Mouse (Mus musculus) embryonic facial prominence, embryonic 15.5 days (tissue): Measurements from ENCODE around the gene Irak2. TPM values are rescaled to one million over a fixed set of nuclear protein-coding genes. Genes with fewer than 3 reads are reported as not detected.
A peak's percentile ranks its signal among the peaks of the same experiment; 100 is the strongest.
"Not testable (repeated sequence)": the region's sequence is repeated elsewhere in the genome, so short reads cannot be mapped to it uniquely, and the experiment has no call there.

Experiments
- ATAC-seq: fragments of 200-750 bp; cut with Nextera tagmentation; 2 replicates; pipeline ENCODE4 v1.8.0; 2017; ENCODE audit warnings: low read depth, moderate TSS enrichment; ENCODE audit not compliant: insufficient number of reproducible peaks, low FRiP score, low TSS enrichment
- H3K27ac ChIP-seq: fragments of 300-500 bp; sonication (generic); replicated peaks from 2 replicates; pipeline ENCODE4 v1.5.1; 2015; ENCODE audit warnings: mild to moderate bottlenecking, inconsistent platforms
- H3K27me3 ChIP-seq: fragments of 300-500 bp; sonication (generic); 2 replicates; pipeline ENCODE4 v1.6.1; 2015; ENCODE audit warnings: inconsistent platforms
- H3K36me3 ChIP-seq: fragments of 300-500 bp; sonication (generic); 2 replicates; pipeline ENCODE4 v1.6.1; 2015; ENCODE audit warnings: mild to moderate bottlenecking, inconsistent platforms
- H3K4me1 ChIP-seq: fragments of 300-500 bp; sonication (generic); 2 replicates; pipeline ENCODE4 v1.6.1; 2015; ENCODE audit warnings: inconsistent platforms
- H3K4me2 ChIP-seq: fragments of 300-500 bp; sonication (generic); replicated peaks from 2 replicates; pipeline ENCODE4 v1.6.1; 2015; ENCODE audit warnings: mild to moderate bottlenecking, inconsistent platforms
- H3K4me3 ChIP-seq: fragments of 300-500 bp; sonication (generic); replicated peaks from 2 replicates; pipeline ENCODE4 v1.5.1; 2015; ENCODE audit warnings: mild to moderate bottlenecking, inconsistent platforms
- H3K9ac ChIP-seq: fragments of 300-500 bp; sonication (generic); 2 replicates; pipeline ENCODE4 v1.6.1; 2015; ENCODE audit warnings: inconsistent platforms
- H3K9me3 ChIP-seq: fragments of 300-500 bp; sonication (generic); replicated peaks from 2 replicates; pipeline ENCODE4 v1.6.1; 2016; ENCODE audit warnings: inconsistent platforms
- WGBS: fragments of 180-500 bp; shearing (Covaris S2); methylation state at CpG from one replicate; pipeline ENCODE4 v1.1.7; 2015; 5-methylcytosine and 5-hydroxymethylcytosine counted together
- polyA plus RNA-seq: library from polyadenylated mRNA; unstranded; fragments of >200 nt; fragmentation: Nextera tagmentation; extraction: Ambion mirVana; gene quantifications from 2 replicates; pipeline ENCODE4 v1.2.1, GENCODE M21; 2015

Irak2 gene
- polyA plus RNA-seq, 1 experiment from 2014 or later, result 4.0 TPM

GRCm38 (mm10) chr6:113690400-113691083, 52.3 kb downstream of the Irak2 start:
- Histone ChIP-seq H3K9ac (no peak overlapping the region; the same call in 1 of the 2 replicates), H3K4me2 (peak overlapping the region; percentile 21), H3K27ac (peak overlapping the region; percentile 55; the same call in 1 of the 2 replicates), H3K4me3 (no peak overlapping the region), H3K27me3 (no peaks in the 10 kb centered on the region), H3K36me3 (no peaks in the 10 kb centered on the region), H3K9me3 (no peaks in the 10 kb centered on the region), H3K4me1 (peaks cover 14% of the 10 kb centered on the region)
- ATAC-seq, result peak; percentile 40; the same call in 1 of the 2 replicates
- WGBS, result 3% methylated on average over 14 of the region's 14 CpGs

- Histone ChIP-seq H3K27me3 (no peaks in the 10 kb centered on the region), H3K36me3 (no peaks in the 10 kb centered on the region), H3K9me3 (no peaks in the 10 kb centered on the region), H3K4me1 (peaks cover 19% of the 10 kb centered on the region), H3K4me2 (peak overlapping the region; percentile 21; the same call in 1 of the 2 replicates), H3K9ac (no peak overlapping the region), H3K4me3 (no peak overlapping the region), H3K27ac (peak overlapping the region; percentile 55; the same call in 1 of the 2 replicates)
- no peak for ATAC-seq
- WGBS, result 66% methylated on average over 4 of the region's 4 CpGs
Measured at GRCm38 (mm10) chr6:113691084-113691462, 52.8 kb downstream of the Irak2 start.

GRCm38 (mm10) chr6:113692661-113693133, 54.4 kb downstream of the Irak2 start:
- ATAC-seq, result no peak
- Histone ChIP-seq H3K9me3 (no peaks in the 10 kb centered on the region), H3K4me2 (no peak overlapping the region), H3K9ac (no peak overlapping the region), H3K4me1 (peaks cover 21% of the 10 kb centered on the region), H3K27me3 (no peaks in the 10 kb centered on the region), H3K27ac (no peak overlapping the region), H3K4me3 (no peak overlapping the region), H3K36me3 (no peaks in the 10 kb centered on the region)
- 78% methylated on average over 5 of the region's 5 CpGs for WGBS

GRCm38 (mm10) chr6:113693377-113693776, 55.1 kb downstream of the Irak2 start:
- no peak for ATAC-seq
- H3K9me3 ChIP-seq, result no peaks in the 10 kb centered on the region
- H3K9ac ChIP-seq, result no peak overlapping the region
- H3K4me1 ChIP-seq, result peaks cover 27% of the 10 kb centered on the region
- H3K4me2 ChIP-seq, result no peak overlapping the region
- no peak overlapping the region for H3K27ac ChIP-seq
- H3K4me3 ChIP-seq, result no peak overlapping the region
- no peaks in the 10 kb centered on the region for H3K36me3 ChIP-seq
- WGBS, result 86% methylated on average over 5 of the region's 5 CpGs
- H3K27me3 ChIP-seq, result no peaks in the 10 kb centered on the region

- H3K9ac ChIP-seq, result no peak overlapping the region
- H3K4me2 ChIP-seq, result no peak overlapping the region
- H3K36me3 ChIP-seq, result peaks cover 5% of the 10 kb centered on the region; the same call in 1 of the 2 replicates
- H3K27ac ChIP-seq, result no peak overlapping the region
- H3K4me3 ChIP-seq, result no peak overlapping the region
- ATAC-seq, result no peak
- 68% methylated on average over 1 of the region's 1 CpGs for WGBS
- H3K27me3 ChIP-seq, result no peaks in the 10 kb centered on the region
- H3K9me3 ChIP-seq, result no peaks in the 10 kb centered on the region
- peaks cover 31% of the 10 kb centered on the region for H3K4me1 ChIP-seq
Measured at GRCm38 (mm10) chr6:113695203-113695602, 56.9 kb downstream of the Irak2 start.

GRCm38 (mm10) chr6:113695766-113696355, 57.6 kb downstream of the Irak2 start:
- H3K4me3 ChIP-seq, result peak overlapping the region; percentile 65
- WGBS, result 72% methylated on average over 4 of the region's 4 CpGs
- peak overlapping the region; percentile 93 for H3K4me2 ChIP-seq
- no peak for ATAC-seq
- peak overlapping the region; percentile 88 for H3K27ac ChIP-seq
- 0 out of 2 replicates have a peak overlapping the region, but pooled peaks have one; percentile 2 for H3K9ac ChIP-seq
- H3K4me1 ChIP-seq, result peaks cover 24% of the 10 kb centered on the region
- H3K9me3 ChIP-seq, result no peaks in the 10 kb centered on the region
- peaks cover 11% of the 10 kb centered on the region for H3K36me3 ChIP-seq
- no peaks in the 10 kb centered on the region for H3K27me3 ChIP-seq

GRCm38 (mm10) chr6:113696582-113697221, 58.4 kb downstream of the Irak2 start, which contains the start of gene Tatdn2:
Tatdn2 (plus strand) TSS chr6:113697050.
- Histone ChIP-seq H3K36me3 (peaks cover 19% of the 10 kb centered on the region), H3K9ac (peak within 1 kb of the TSS; percentile 52), H3K4me1 (peaks cover 22% of the 10 kb centered on the region), H3K27ac (peak within 1 kb of the TSS; percentile 88), H3K4me3 (peak within 1 kb of the TSS; percentile 65), H3K4me2 (peak within 1 kb of the TSS; percentile 93), H3K9me3 (no peaks in the 10 kb centered on the region), H3K27me3 (no peaks in the 10 kb centered on the region)
- WGBS, result under 1% methylated on average over 58 of the region's 58 CpGs
- peak; percentile 98 for ATAC-seq

GRCm38 (mm10) chr6:113697222-113698205, 59.2 kb downstream of the Irak2 start:
- Histone ChIP-seq H3K4me1 (peaks cover 22% of the 10 kb centered on the region), H3K4me3 (peak overlapping the region; percentile 65), H3K36me3 (peaks cover 27% of the 10 kb centered on the region), H3K9ac (peak overlapping the region; percentile 52), H3K27me3 (no peaks in the 10 kb centered on the region), H3K9me3 (no peaks in the 10 kb centered on the region), H3K4me2 (peak overlapping the region; percentile 93), H3K27ac (peak overlapping the region; percentile 88)
- peak; percentile 69 for ATAC-seq
- under 1% methylated on average over 113 of the region's 113 CpGs for WGBS

- Histone ChIP-seq H3K4me2 (no peak overlapping the region), H3K27ac (no peak overlapping the region), H3K9me3 (no peaks in the 10 kb centered on the region), H3K4me3 (no peak overlapping the region), H3K36me3 (peaks cover 91% of the 10 kb centered on the region), H3K9ac (no peak overlapping the region), H3K4me1 (no peaks in the 10 kb centered on the region), H3K27me3 (no peaks in the 10 kb centered on the region)
- 88% methylated on average over 3 of the region's 3 CpGs for WGBS
- ATAC-seq, result no peak
Measured at GRCm38 (mm10) chr6:113712718-113713117, 74.5 kb downstream of the Irak2 start.

- WGBS, result 85% methylated on average over 5 of the region's 5 CpGs
- not testable (repeated sequence) for H3K9me3 ChIP-seq
Measured at GRCm38 (mm10) chr6:113713389-113713788, 75.1 kb downstream of the Irak2 start.

More at GRCm38 (mm10) chr6:113713389-113713788, 75.1 kb downstream of the Irak2 start:
- H3K4me1 ChIP-seq, H3K27me3 ChIP-seq, H3K4me3 ChIP-seq, H3K9ac ChIP-seq, H3K4me2 ChIP-seq, ATAC-seq, H3K27ac ChIP-seq: not testable (repeated sequence)
- H3K36me3 ChIP-seq, result peaks cover 88% of the 10 kb centered on the region
